8 mouse cellular contexts compared by ENCODE assay signal in genomic region chr7:3616389-3617241, GRCm38 (mm10). TPM values are rescaled to one million over a fixed set of nuclear protein-coding genes. Genes with fewer than 3 reads are reported as not detected.
DNase-seq lines count a peak whose midpoint lies in the region; ATAC-seq and TF ChIP-seq lines count a peak whose summit lies in the region.

No protein-coding gene starts in this region.

- no peak overlapping the region for H3K27ac ChIP-seq in lung, embryonic 15.5 days
- H3K27ac ChIP-seq in liver, postnatal 0 days (ENCODE audit: low read depth): no peak overlapping the region

- no peak overlapping the region for H3K9ac ChIP-seq in lung, embryonic 15.5 days
- H3K9ac ChIP-seq in liver, postnatal 0 days (replicated peaks): no peak overlapping the region

- TF ChIP-seq EP300 in liver, postnatal 0 days (IDR thresholded peaks at IDR 0.05; ENCODE audit: low read depth): peak; percentile 30; the same call in 1 of the 2 replicates

- peaks cover 23% of the 10 kb centered on the region; the same call in 1 of the 2 replicates for H3K36me3 ChIP-seq in lung, embryonic 15.5 days
- H3K36me3 ChIP-seq in liver, postnatal 0 days (replicated peaks; ENCODE audit: insufficient read depth, low read length): peaks cover 22% of the 10 kb centered on the region

- no peaks in the 10 kb centered on the region for H3K27me3 ChIP-seq in lung, embryonic 15.5 days
- no peaks in the 10 kb centered on the region for H3K27me3 ChIP-seq in liver, postnatal 0 days (ENCODE audit: insufficient read depth, low read length)

- H3K4me3 ChIP-seq in lung, embryonic 15.5 days: peak overlapping the region; percentile 74
- peak overlapping the region; percentile 75 for H3K4me3 ChIP-seq in liver, postnatal 0 days (ENCODE audit: low read depth, low read length)

- ATAC-seq in lung, embryonic 15.5 days (ENCODE audit: borderline replicate concordance, extremely low read depth, low FRiP score, low TSS enrichment): peak; percentile 6; the same call in 1 of the 2 replicates
- peak; percentile 3; the same call in 1 of the 2 replicates for ATAC-seq in granulocyte monocyte progenitor cell, adult 5-6 weeks (replicated peaks; ENCODE audit: poor library complexity, severe bottlenecking)
- peak; percentile 61 for ATAC-seq in liver, postnatal 0 days

- peak; percentile 56 to 71 for DNase-seq in cerebellum, postnatal 36 days
- no peak for DNase-seq in cerebellum, adult 9-11 months
- no peak for DNase-seq in lung, postnatal 14 days
- no peak for DNase-seq in liver, postnatal 0 days
- no peak for DNase-seq in ovary, postnatal 14 days (ENCODE audit: low spot score)
- DNase-seq in testis, postnatal 14 days (ENCODE audit: low spot score): no peak

- 0 out of 2 replicates have a peak, but pooled peaks cover 7% of the 10 kb centered on the region for H3K4me1 ChIP-seq in lung, embryonic 15.5 days
- H3K4me1 ChIP-seq in liver, postnatal 0 days (ENCODE audit: insufficient read depth): peaks cover 14% of the 10 kb centered on the region

- WGBS in lung, embryonic 15.5 days: 41% methylated on average over 6 of the region's 6 CpGs
- WGBS in liver, postnatal 0 days (ENCODE audit: insufficient replicate concordance): 33% methylated on average over 6 of the region's 6 CpGs

- peak overlapping the region; percentile 71; the same call in 1 of the 2 replicates for H3K4me2 ChIP-seq in lung, embryonic 15.5 days
- peak overlapping the region; percentile 78 for H3K4me2 ChIP-seq in liver, postnatal 0 days (ENCODE audit: low read depth, low read length)

- peak; percentile 68 for TF ChIP-seq CTCF in liver, postnatal 0 days (IDR thresholded peaks at IDR 0.05; ENCODE audit: low read depth)

- H3K9me3 ChIP-seq in lung, embryonic 15.5 days: no peaks in the 10 kb centered on the region
- no peaks in the 10 kb centered on the region for H3K9me3 ChIP-seq in liver, postnatal 0 days (ENCODE audit: low read length)

RNA-seq across cellular contexts. Expression of gene Ndufa3, which starts 0.6 kb away (rescaled TPM):
- polyA plus RNA-seq in lung, embryonic 15.5 days (2015; fragmentation: Nextera tagmentation; extraction: Ambion mirVana): 479 and 491 TPM in 2 replicates
- total RNA-seq in granulocyte monocyte progenitor cell, adult 5-6 weeks (2014; fragmentation: Nextera tagmentation): 395 and 454 TPM in 2 replicates
- total RNA-seq in granulocyte monocyte progenitor cell, adult 5-6 weeks (2017): 132 and 210 TPM in 2 replicates
- 385 and 415 TPM in 2 replicates for polyA plus RNA-seq in liver, postnatal 0 days (2015; fragmentation: Nextera tagmentation; extraction: Ambion mirVana)

RNA-seq across cellular contexts. Expression of gene Oscar, which starts 0.7 kb away (rescaled TPM):
- polyA plus RNA-seq in lung, embryonic 15.5 days (2015; fragmentation: Nextera tagmentation; extraction: Ambion mirVana): 0.10 TPM in 1 of 2 replicates, not detected in the other
- total RNA-seq in granulocyte monocyte progenitor cell, adult 5-6 weeks (2014; fragmentation: Nextera tagmentation): not detected in 2 replicates
- not detected in 2 replicates for total RNA-seq in granulocyte monocyte progenitor cell, adult 5-6 weeks (2017)
- 0.12 TPM in 1 of 2 replicates, not detected in the other for polyA plus RNA-seq in liver, postnatal 0 days (2015; fragmentation: Nextera tagmentation; extraction: Ambion mirVana)

RNA-seq across cellular contexts. Expression of gene Tfpt, which starts 13.1 kb away (rescaled TPM):
- 27.6 and 29.5 TPM in 2 replicates for polyA plus RNA-seq in lung, embryonic 15.5 days (2015; fragmentation: Nextera tagmentation; extraction: Ambion mirVana)
- total RNA-seq in granulocyte monocyte progenitor cell, adult 5-6 weeks (2014; fragmentation: Nextera tagmentation): 32.8 and 33.8 TPM in 2 replicates
- total RNA-seq in granulocyte monocyte progenitor cell, adult 5-6 weeks (2017): 32.5 and 36.8 TPM in 2 replicates
- 8.8 and 9.8 TPM in 2 replicates for polyA plus RNA-seq in liver, postnatal 0 days (2015; fragmentation: Nextera tagmentation; extraction: Ambion mirVana)

RNA-seq across cellular contexts. Expression of gene Prpf31, which starts 13.2 kb away (rescaled TPM):
- 104 and 105 TPM in 2 replicates for polyA plus RNA-seq in lung, embryonic 15.5 days (2015; fragmentation: Nextera tagmentation; extraction: Ambion mirVana)
- total RNA-seq in granulocyte monocyte progenitor cell, adult 5-6 weeks (2014; fragmentation: Nextera tagmentation): 47.8 and 91.0 TPM in 2 replicates
- total RNA-seq in granulocyte monocyte progenitor cell, adult 5-6 weeks (2017): 123 and 132 TPM in 2 replicates
- 20.8 and 24.9 TPM in 2 replicates for polyA plus RNA-seq in liver, postnatal 0 days (2015; fragmentation: Nextera tagmentation; extraction: Ambion mirVana)

RNA-seq across cellular contexts. Expression of gene Cnot3, which starts 28.5 kb away (rescaled TPM):
- 51.4 TPM in 2 replicates for polyA plus RNA-seq in lung, embryonic 15.5 days (2015; fragmentation: Nextera tagmentation; extraction: Ambion mirVana)
- total RNA-seq in granulocyte monocyte progenitor cell, adult 5-6 weeks (2014; fragmentation: Nextera tagmentation): 138 and 156 TPM in 2 replicates
- 19.0 and 22.7 TPM in 2 replicates for total RNA-seq in granulocyte monocyte progenitor cell, adult 5-6 weeks (2017)
- 12.9 and 13.7 TPM in 2 replicates for polyA plus RNA-seq in liver, postnatal 0 days (2015; fragmentation: Nextera tagmentation; extraction: Ambion mirVana)

Comparison
In these comparisons a context has a peak if more than half of its experiments do, and no peak if none do; other contexts are left out.
1. DNase-seq: peak in cerebellum, postnatal 36 days (2 of 2); none in cerebellum, adult 9-11 months (single experiment), lung, postnatal 14 days (single experiment), liver, postnatal 0 days (single experiment), ovary, postnatal 14 days (single experiment) and testis, postnatal 14 days (single experiment).
2. ATAC-seq: peak in every context shown above with its lines; median percentile 61 in liver, postnatal 0 days; 6 in lung, embryonic 15.5 days; 3 in granulocyte monocyte progenitor cell, adult 5-6 weeks.